Mouse (Mus musculus): ENCODE measurements around the gene Prtn3.

DNA sequence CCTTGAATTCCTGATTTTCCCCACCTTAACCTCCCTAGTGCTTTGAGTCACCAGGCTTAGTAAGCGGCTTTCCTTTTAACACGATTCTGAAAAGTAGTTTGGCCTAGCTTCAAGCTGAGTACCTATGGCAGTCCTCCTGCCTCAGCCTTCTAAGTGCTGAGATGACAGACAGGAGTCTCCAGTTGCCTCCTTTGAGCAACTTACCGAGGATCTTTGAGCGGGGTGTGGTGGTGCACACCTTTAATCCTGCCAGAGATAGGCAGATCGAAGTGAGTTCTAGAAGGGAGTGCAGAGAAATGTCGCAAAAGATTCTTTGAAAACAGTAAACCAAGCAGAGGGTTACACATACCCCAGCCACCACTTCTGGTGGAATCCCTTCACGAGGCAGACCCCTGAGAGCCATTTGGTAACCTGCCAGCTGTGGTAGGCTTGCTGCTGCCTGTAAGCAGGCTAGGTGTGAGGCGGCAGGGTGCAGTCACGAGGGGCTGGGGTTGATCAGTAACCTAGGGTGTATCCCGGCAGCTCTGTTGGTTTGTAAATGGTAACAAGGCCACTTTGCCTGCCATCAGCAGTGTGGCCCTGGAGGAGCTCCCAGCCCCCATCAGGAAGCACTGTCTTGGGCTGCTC is 18.6 kb upstream of the Prtn3 start:
- no peak for TF ChIP-seq CTCF (IDR thresholded peaks at IDR 0.05; ENCODE audit: insufficient read depth, low read depth, low read length)
- no peak for TF ChIP-seq POLR2A (IDR thresholded peaks at IDR 0.05; ENCODE audit: insufficient read depth, low read depth, low read length)

Measured in olfactory bulb, adult 2 months (tissue).